Mouse (Mus musculus) spleen, postnatal 10 days (tissue): ENCODE data around the gene Wdr83os.
"Not testable (repeated sequence)": the region's sequence is repeated elsewhere in the genome, so short reads cannot be mapped to it uniquely, and the experiment has no call there.

Experiments used
- DNase-seq, 2 experiments: peaks; one replicate each; pipeline ENCODE4 v3.0.0; 2021 to 2022; ENCODE audit warnings: low spot score in 2 of 2

The Wdr83os gene

GRCm38 (mm10) chr8:85072364-85072929 lies 8.1 kb upstream of the Wdr83os start:
- DNase-seq = no peak

GRCm38 (mm10) chr8:85073041-85073612 lies 7.4 kb upstream of the Wdr83os start:
- DNase-seq = no peak

- DNase-seq = no peak
Measured at GRCm38 (mm10) chr8:85074167-85074566, 6.4 kb upstream of the Wdr83os start.

GRCm38 (mm10) chr8:85074617-85075016 lies 5.9 kb upstream of the Wdr83os start:
- DNase-seq = no peak

- peak; percentile 62 to 78 for DNase-seq
Measured at GRCm38 (mm10) chr8:85076001-85076400, 4.5 kb upstream of the Wdr83os start.

DNA sequence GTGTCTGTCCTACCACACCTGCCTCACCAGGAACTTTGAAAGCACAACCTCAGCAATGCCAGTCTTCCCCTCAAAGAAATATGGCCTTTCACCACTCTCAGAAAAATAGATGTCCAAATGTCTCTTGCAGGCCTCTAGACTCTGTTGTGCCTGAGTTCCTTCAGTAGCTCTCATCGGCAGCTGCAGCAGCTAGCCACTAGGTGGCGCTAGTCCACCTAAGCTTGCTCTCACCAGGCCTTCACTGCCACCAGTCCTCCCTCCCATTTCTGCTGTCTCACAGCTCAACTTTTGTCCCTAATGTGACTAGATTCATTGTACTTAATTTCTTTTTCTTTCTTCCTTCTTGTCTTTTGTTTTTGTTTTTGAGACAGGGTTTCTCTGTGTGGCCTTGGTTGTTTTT lies 3.5 kb upstream of the Wdr83os start:
- peak; percentile 70 to 86 for DNase-seq

DNA sequence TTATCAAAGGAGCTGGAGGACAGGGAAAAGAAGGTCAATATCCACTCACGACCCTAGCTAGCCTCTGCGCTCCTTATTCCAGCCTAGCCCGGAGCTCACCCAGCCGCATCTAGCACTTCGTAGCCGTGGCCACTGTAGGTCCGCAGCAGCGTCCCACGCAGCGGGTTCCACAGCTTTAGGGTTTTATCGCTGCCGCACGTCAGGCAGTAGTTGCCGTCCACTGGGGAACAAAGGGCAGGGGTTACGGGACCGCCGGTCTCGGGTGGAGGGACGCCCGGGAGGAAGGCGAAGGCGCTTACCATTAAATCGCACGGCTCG lies 367 bp upstream of the Wdr83os start:
- peak; percentile 67 to 80 for DNase-seq

DNA sequence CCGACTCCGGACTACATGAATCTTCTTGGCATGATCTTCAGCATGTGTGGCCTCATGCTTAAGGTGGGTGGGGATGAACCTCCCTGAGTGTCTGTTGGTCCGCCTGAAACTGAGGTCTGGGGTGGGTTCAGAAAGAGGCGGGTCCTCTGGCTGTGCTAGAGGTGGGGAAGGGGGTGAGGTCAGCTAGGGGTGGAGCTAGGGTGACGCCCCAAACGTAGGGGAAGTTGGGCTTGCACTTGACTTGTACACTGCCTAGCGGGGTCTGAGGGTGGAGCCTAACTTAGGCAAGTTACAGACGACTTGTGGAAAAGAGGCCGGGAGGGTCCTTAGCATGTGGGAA lies 646 bp downstream of the Wdr83os start, which contains the start of gene Wdr83:
Gene Wdr83, minus strand, starts transcription at position 91 of the 340 bp plus-strand sequence.
- peak in 1 of 2 experiments; percentile 75 for DNase-seq

- DNase-seq = not testable (repeated sequence)
Measured at GRCm38 (mm10) chr8:85082169-85082568, 1.6 kb downstream of the Wdr83os start.

DNA sequence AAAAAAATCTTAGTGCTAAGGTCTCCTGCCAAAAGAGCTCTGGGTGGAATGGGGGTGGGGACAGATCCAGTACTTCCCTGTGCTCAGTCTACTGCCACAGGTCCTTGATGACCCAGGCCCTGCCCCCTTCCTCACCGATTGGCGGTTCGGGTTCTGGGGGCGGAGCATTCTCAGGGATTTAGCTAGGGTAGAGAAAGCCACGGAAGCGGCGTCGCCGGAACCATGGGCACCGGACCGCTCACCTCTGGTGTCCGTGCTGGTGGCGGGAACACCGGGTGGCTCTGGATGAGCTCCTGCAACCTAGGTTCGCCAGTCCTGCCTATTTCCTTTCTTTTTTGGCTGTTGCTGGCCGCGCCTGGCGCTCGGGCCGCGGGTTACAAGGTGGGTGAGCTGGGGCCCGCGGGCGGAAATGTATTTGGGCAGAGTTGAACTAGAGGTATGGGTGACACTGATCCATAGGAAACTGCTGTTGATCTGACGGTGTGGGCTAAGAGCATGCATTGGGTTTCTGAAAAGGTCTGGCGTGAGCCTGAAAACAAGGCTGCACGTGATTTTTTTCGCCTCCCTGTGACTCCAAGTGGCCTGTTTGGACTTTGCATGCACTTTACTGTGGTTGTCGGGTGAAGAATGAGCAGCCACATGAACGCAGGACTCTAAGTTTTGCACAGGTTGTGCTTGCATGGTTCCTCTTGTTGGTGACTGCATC lies 2.7 kb downstream of the Wdr83os start, which contains the start of gene Man2b1:
Gene Man2b1, plus strand, starts transcription at position 163 of the 706 bp plus-strand sequence.
- peak; percentile 69 to 90 for DNase-seq

DNA sequence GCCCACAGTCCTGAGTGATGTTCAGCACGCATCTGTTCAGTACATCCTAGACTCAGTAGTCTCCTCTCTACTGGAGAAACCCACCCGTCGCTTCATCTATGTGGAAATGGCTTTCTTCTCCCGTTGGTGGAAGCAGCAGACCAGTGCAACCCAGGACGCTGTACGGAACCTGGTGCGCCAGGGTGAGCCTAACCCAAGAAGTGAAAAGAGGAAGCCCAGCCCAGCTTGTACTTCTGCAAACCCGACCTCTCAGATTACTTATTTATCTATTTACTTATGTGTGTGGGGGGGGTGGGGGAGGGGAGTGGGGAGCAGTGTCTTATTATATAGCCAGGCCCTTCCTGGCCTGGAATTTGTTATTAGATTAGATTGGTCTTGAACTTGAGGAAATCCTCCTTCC lies 4.1 kb downstream of the Wdr83os start:
- DNase-seq = peak in 1 of 2 experiments; percentile 56

GRCm38 (mm10) chr8:85086238-85086637 lies 5.7 kb downstream of the Wdr83os start:
- DNase-seq = no peak

- no peak for DNase-seq
Measured at GRCm38 (mm10) chr8:85088771-85089170, 8.2 kb downstream of the Wdr83os start.

DNA sequence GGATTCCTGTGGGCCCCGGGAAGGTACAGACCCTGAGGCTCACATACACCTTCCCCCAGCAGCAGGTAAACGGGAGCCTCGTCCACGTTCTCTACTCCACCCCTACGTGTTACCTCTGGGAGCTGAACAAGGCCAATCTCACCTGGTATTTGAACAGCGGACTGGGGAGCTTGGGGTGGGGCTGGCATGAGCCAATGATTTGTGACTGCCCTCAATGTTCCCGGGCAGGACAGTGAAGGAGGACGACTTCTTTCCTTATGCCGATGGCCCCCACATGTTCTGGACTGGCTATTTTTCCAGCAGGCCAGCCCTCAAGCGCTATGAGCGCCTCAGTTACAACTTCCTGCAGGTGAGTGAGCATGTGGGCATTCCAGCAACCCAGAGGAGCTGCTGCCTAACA lies 10.3 kb downstream of the Wdr83os start:
- DNase-seq = no peak

- DNase-seq = no peak
Measured at GRCm38 (mm10) chr8:85091526-85092090, 11.1 kb downstream of the Wdr83os start.

DNA sequence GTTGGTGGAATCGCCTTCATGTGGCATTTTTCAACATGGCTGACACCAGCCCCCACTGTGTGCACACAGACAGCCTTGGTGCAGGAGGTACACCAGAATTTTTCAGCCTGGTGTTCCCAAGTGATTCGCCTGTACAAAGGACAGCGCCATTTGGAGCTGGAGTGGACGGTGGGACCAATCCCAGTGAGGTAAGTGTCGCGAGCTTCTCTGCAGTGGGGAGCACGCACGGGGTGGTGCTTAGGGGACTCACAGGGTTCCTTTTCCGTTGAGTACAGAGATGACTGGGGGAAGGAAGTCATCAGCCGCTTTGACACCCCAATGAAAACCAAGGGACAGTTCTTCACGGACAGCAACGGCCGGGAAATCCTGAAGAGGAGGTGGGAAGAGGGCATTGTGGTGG lies 14.5 kb downstream of the Wdr83os start:
- no peak for DNase-seq

GRCm38 (mm10) chr8:85095566-85095965 lies 15.0 kb downstream of the Wdr83os start:
- DNase-seq = no peak

DNA sequence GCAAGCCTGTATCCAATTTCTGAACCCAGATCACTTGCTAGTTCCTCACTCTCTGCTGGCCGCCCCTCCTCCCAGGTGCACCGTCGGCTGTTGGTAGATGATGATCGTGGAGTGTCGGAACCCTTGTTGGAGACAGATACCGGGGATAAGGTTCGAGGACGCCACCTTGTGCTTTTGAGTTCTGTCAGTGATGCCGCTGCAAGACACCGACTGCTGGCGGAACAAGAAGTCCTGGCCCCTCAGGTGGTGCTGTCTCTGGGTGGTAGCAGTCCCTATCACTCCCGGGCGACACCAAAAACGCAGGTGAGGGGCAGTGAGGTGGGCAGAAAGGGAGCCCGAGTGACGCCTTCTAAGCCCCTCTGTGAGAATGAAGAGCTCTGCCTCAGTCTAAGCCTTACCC lies 15.7 kb downstream of the Wdr83os start:
- no peak for DNase-seq

DNA sequence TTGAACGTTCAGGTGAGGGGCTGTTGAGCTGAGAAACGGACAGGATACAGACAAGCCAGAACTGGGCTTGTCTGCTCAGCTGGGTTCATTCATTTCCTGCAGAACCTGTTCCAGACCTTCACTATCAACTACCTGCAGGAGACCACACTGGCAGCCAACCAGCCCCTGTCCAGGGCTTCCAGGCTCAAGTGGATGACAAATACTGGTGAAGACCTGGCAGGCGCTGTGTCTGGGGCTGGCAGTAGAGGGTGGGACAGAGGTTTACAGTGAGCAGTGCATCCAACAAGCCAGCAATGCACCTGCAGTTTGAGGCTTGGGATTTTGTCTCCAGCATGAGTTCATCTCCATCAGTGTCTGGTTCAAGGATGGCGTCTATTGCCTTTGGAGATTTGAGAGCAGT lies 16.3 kb downstream of the Wdr83os start:
- DNase-seq = no peak

DNA sequence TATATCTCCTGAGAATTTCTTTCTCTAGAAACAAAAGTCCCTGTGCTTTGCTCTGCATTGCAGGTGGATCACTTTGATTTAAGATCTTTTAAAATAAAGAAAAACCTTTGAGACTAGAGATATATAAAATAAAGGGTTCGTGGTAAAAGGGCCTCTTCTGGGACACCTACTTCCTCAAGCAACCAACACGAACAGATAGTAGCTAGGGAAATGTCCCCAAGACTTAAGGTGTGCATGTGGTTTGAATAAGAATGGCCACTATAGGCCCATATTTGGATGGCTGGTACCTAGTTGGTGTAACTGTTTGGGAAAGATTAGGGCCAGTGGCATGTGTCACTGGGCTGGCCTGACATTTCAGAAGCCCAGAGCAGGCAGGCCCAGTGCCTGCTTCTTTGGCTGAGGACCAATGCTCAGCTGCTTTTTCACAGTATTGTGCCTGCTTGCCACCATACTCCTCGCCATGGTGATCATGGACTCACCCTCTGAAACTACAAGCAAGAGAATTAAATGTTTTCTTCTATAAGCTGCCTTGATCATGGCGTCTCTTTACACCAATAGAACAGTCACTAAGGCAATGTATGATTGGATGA lies 19.6 kb downstream of the Wdr83os start:
- DNase-seq = no peak

DNA sequence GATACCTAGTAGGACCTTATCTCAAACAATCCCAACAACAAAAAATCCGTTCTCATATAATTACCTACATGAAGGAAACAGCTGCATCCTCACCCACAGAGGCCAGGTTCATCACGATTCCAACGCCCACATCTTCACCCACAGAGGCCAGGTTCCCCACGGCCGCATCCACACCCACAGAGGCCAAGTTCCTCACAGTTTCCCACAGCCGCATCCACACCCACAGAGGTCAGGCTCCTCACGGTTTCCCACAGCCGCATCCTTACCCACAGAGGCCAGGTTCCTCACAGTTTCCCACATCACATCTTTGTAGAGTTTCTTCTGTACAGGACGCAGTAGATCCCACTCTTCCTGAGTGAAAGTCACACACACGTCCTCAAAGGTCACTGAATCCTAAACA lies 32.7 kb downstream of the Wdr83os start:
- no peak for DNase-seq

DNA sequence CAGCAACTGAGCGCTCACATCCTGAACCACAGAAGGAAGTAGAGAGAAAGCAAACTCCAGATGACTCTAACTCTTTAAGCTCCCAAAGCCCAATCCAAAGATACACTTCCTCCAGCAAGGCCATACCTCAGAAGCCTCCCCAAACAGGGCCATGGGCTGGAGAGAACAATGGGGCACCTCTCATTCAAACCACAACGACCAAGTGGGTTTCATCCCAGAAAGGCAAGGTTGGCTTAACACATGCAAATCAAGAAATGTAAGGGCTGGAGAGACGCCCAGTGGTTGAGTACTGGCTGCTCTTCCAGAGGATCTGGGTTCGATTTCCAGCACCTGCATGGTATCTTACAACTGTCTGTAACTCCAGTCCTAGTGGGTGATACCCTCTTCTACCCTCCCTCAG lies 35.0 kb downstream of the Wdr83os start:
- DNase-seq = no peak

- DNase-seq = no peak
Measured at GRCm38 (mm10) chr8:85116984-85117383, 36.4 kb downstream of the Wdr83os start.
